ENCODE assay signal across 10 mouse cellular contexts in the genomic region with DNA sequence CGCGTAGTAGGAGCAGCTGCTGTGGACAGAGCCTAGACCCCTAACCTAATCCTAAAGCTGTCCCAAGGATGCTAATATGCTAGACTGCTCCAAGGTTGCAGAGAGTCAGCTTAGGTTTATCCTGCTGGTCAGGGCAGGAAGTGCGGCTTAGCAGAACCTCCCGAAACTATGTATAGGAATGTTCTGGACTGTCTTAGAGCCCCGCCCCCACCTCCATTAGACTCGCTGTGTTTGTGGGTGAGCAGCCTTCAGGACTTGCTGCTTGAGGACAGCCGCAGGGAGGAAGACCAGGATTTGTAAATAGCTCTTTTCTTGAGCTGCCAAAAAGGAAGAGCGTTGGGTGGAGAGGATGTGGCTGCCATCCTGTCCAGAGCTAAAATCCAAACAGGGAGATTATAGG. TPM values are rescaled to one million over a fixed set of nuclear protein-coding genes. Genes with fewer than 3 reads are reported as not detected.
DNase-seq lines count a peak whose midpoint lies in the region; ATAC-seq and TF ChIP-seq lines count a peak whose summit lies in the region.
"Had no signal": no experiment of that assay in that cellular context is flagged by ENCODE, and none has a peak within 500 bp of the region (broad histone marks: within the 10 kb centered on the region; RNA-seq: fewer than 3 reads in every experiment).

No protein-coding gene starts in this region.

- no peak overlapping the region for H3K4me3 ChIP-seq in ES-E14 (ENCODE audit: insufficient read depth in 1 of 2, low read depth in 1 of 2, low read length in 2 of 2, poor library complexity in 1 of 2, severe bottlenecking in 1 of 2)
- no peak overlapping the region for H3K4me3 ChIP-seq in heart, embryonic 15.5 days
- H3K4me3 ChIP-seq in lung, embryonic 14.5 days (ENCODE audit: low read depth, low read length), result no peak overlapping the region
- H3K4me3 ChIP-seq: neural tube, embryonic 12.5 days had no signal

- no peaks in the 10 kb centered on the region for H3K27me3 ChIP-seq in heart, embryonic 15.5 days
- H3K27me3 ChIP-seq in lung, embryonic 14.5 days (ENCODE audit: insufficient read depth, low read length), result no peaks in the 10 kb centered on the region
- H3K27me3 ChIP-seq: CH12.LX; neural tube, embryonic 12.5 days had no signal

- in situ Hi-C loops in ES-E14 (cut with MboI; ENCODE audit: low sequenced_read_pairs in 2 of 2, unreplicated experiment in 2 of 2), result no loop called here

- H3K9ac ChIP-seq in ES-E14 (ENCODE audit: insufficient read depth, low read depth, low read length, poor library complexity, severe bottlenecking), result no peak overlapping the region
- H3K9ac ChIP-seq in heart, embryonic 15.5 days, result no peak overlapping the region
- no peak overlapping the region for H3K9ac ChIP-seq in lung, embryonic 14.5 days
- H3K9ac ChIP-seq: neural tube, embryonic 12.5 days had no signal

- peak; percentile 29 for DNase-seq in embryo, embryonic 10 days (ENCODE audit: low spot score)
- DNase-seq in embryo, embryonic 9.5 days (ENCODE audit: extremely low spot score), result no peak
- DNase-seq in ES-E14 (ENCODE audit: low read depth, low spot score), result peak; percentile 53
- DNase-seq in lung, embryonic 14.5 days, result peak; percentile 73
- DNase-seq in T-cell, adult 2 months (ENCODE audit: low spot score), result no peak
- no peak for DNase-seq in layer of hippocampus, adult 9-11 months

- H3K9me3 ChIP-seq in ES-E14 (ENCODE audit: control insufficient read depth, insufficient read depth, low read depth, low read length), result no peaks in the 10 kb centered on the region
- no peaks in the 10 kb centered on the region for H3K9me3 ChIP-seq in heart, embryonic 15.5 days (replicated peaks)
- H3K9me3 ChIP-seq in lung, embryonic 14.5 days (ENCODE audit: low read depth, low read length), result no peaks in the 10 kb centered on the region
- H3K9me3 ChIP-seq: neural tube, embryonic 12.5 days had no signal

- 0 out of 2 replicates have a peak, but pooled peaks have one; percentile 17 for ATAC-seq in heart, embryonic 15.5 days (replicated peaks; ENCODE audit: insufficient number of reproducible peaks, insufficient read depth, low FRiP score, low read depth)
- ATAC-seq in lung, embryonic 14.5 days (ENCODE audit: insufficient read depth), result peak; percentile 57
- no peak for ATAC-seq in inflammation-experienced regulatory T-cells, adult 6 months

- no peak overlapping the region for H3K4me2 ChIP-seq in heart, embryonic 15.5 days
- H3K4me2 ChIP-seq in lung, embryonic 14.5 days, result no peak overlapping the region
- H3K4me2 ChIP-seq: neural tube, embryonic 12.5 days had no signal

- WGBS in heart, embryonic 15.5 days, result 72% methylated on average over 8 of the region's 8 CpGs
- WGBS in lung, embryonic 14.5 days, result 57% methylated on average over 8 of the region's 8 CpGs

- H3K36me3 ChIP-seq in ES-E14 (ENCODE audit: control insufficient read depth, insufficient read depth, low read length, poor library complexity, severe bottlenecking), result no peaks in the 10 kb centered on the region
- no peaks in the 10 kb centered on the region for H3K36me3 ChIP-seq in heart, embryonic 15.5 days
- H3K36me3 ChIP-seq in lung, embryonic 14.5 days (ENCODE audit: insufficient read depth), result no peaks in the 10 kb centered on the region
- H3K36me3 ChIP-seq: neural tube, embryonic 12.5 days had no signal

- peaks cover 1 to 15% of the 10 kb centered on the region in 2 experiments; a peak in 1 of 4 replicates for H3K4me1 ChIP-seq in ES-E14 (ENCODE audit: control insufficient read depth in 2 of 2, insufficient read depth in 2 of 2, low read length in 2 of 2, poor library complexity in 1 of 2)
- peaks cover 58% of the 10 kb centered on the region for H3K4me1 ChIP-seq in heart, embryonic 15.5 days (replicated peaks)
- no peaks in the 10 kb centered on the region for H3K4me1 ChIP-seq in lung, embryonic 14.5 days (ENCODE audit: insufficient read depth)

- H3K27ac ChIP-seq in ES-E14 (ENCODE audit: insufficient read depth, low read depth, low read length, poor library complexity, severe bottlenecking), result no peak overlapping the region
- peak overlapping the region; percentile 59 for H3K27ac ChIP-seq in heart, embryonic 15.5 days
- peak overlapping the region; percentile 62; the same call in 1 of the 2 replicates for H3K27ac ChIP-seq in lung, embryonic 14.5 days (ENCODE audit: low read depth)
- H3K27ac ChIP-seq: neural tube, embryonic 12.5 days had no signal

- peak; percentile 71 for TF ChIP-seq CTCF in lung, embryonic 14.5 days (IDR thresholded peaks at IDR 0.05; ENCODE audit: low read depth)

TF ChIP-seq in ES-E14, 5 proteins besides CTCF, POLR2A, EP300 and RAD21:
- TF ChIP-seq MAFK (IDR thresholded peaks at IDR 0.05; ENCODE audit: insufficient read depth, low read depth, low read length) (no peak), HCFC1 (IDR thresholded peaks at IDR 0.05; ENCODE audit: borderline replicate concordance, insufficient read depth, low read length) (no peak), ZNF384 (IDR thresholded peaks at IDR 0.05; ENCODE audit: low read depth, low read length) (no peak), ZC3H11A (IDR thresholded peaks at IDR 0.05; ENCODE audit: borderline replicate concordance, low read depth, low read length) (no peak), CHD2 (IDR thresholded peaks at IDR 0.05; ENCODE audit: low read depth, low read length) (no peak)

RNA-seq across cellular contexts. Expression of a gene that starts 59.7 kb away (rescaled TPM):
- 25.5 and 35.8 TPM in 2 replicates for total RNA-seq in ES-E14 (2012; rRNA removed)
- polyA plus RNA-seq in heart, embryonic 15.5 days (2015; fragmentation: Nextera tagmentation; extraction: Ambion mirVana), result 42.7 and 46.4 TPM in 2 replicates
- polyA plus RNA-seq in lung, embryonic 14.5 days (2014; fragmentation: Nextera tagmentation; extraction: Ambion mirVana), result 68.4 and 68.5 TPM in 2 replicates
- polyA plus RNA-seq in inflammation-experienced regulatory T-cells, adult 6 months (2017; shearing (Covaris generic)), result 10 to 100 TPM; 39.7 to 54.3 (median 42.1) TPM

Comparison
In these comparisons a context has a peak if more than half of its experiments do, and no peak if none do; other contexts are left out.
1. DNase-seq: peak in embryo, embryonic 10 days (single experiment), ES-E14 (single experiment) and lung, embryonic 14.5 days (single experiment); none in embryo, embryonic 9.5 days (single experiment), T-cell, adult 2 months (single experiment) and layer of hippocampus, adult 9-11 months (single experiment).